Mouse (Mus musculus) kidney, postnatal 4 days (tissue): ENCODE data around the gene Hspa1a.
A peak's percentile ranks its signal among the peaks of the same experiment; 100 is the strongest.

Experiments used
- DNase-seq, 2 experiments: peaks; one replicate each; pipeline ENCODE4 v3.0.0; 2021; ENCODE audit warnings: mixed read lengths in 2 of 2

The Hspa1a gene

GRCm38 (mm10) chr17:34944362-34944761 lies 27.6 kb downstream of the Hspa1a start:
- no peak for DNase-seq

- DNase-seq: no peak
Measured at GRCm38 (mm10) chr17:34943128-34943815, 28.7 kb downstream of the Hspa1a start.

- DNase-seq: peak; percentile 56 to 74
Measured at GRCm38 (mm10) chr17:34941344-34942041, 30.5 kb downstream of the Hspa1a start.

GRCm38 (mm10) chr17:34937960-34938505 lies 33.9 kb downstream of the Hspa1a start:
- DNase-seq: no peak

- peak in 1 of 2 experiments; percentile 60 for DNase-seq
Measured at GRCm38 (mm10) chr17:34934830-34935229, 37.1 kb downstream of the Hspa1a start.

- peak; percentile 51 to 70 for DNase-seq
Measured at GRCm38 (mm10) chr17:34934031-34934430, 37.9 kb downstream of the Hspa1a start.

- DNase-seq: no peak
Measured at GRCm38 (mm10) chr17:34932287-34932686, 39.7 kb downstream of the Hspa1a start.

- peak in 1 of 2 experiments; percentile 56 for DNase-seq
Measured at GRCm38 (mm10) chr17:34931735-34932098, 40.2 kb downstream of the Hspa1a start.

GRCm38 (mm10) chr17:34931061-34931734 lies 40.8 kb downstream of the Hspa1a start, which contains the start of gene Neu1:
Neu1 (plus strand) TSS chr17:34931253.
- DNase-seq: peak; percentile 99

- no peak for DNase-seq
Measured at GRCm38 (mm10) chr17:34928841-34929240, 43.1 kb downstream of the Hspa1a start.

GRCm38 (mm10) chr17:34927306-34928019 lies 44.5 kb downstream of the Hspa1a start:
- no peak for DNase-seq

- DNase-seq: no peak
Measured at GRCm38 (mm10) chr17:34924258-34924657, 47.7 kb downstream of the Hspa1a start.

GRCm38 (mm10) chr17:34922939-34923338 lies 49.0 kb downstream of the Hspa1a start:
- peak; percentile 47 to 53 for DNase-seq
